Mouse (Mus musculus): ENCODE measurements at regions not wholly inside any gene's neighbourhood (a gene's known extent, or its start where the extent isn't known, plus 50 kb on each side); places are given as distances from the start of the nearest gene placed in this dataset.

- no peak for DNase-seq
Measured at GRCm38 (mm10) chr3:21218936-21219335, 852.0 kb upstream of the Agtr1b start.

GRCm38 (mm10) chr3:21241184-21241583, 835.3 kb upstream of the Tbl1xr1 start:
- DNase-seq = no peak

GRCm38 (mm10) chr3:21256129-21256760, 820.2 kb upstream of the Tbl1xr1 start:
- no peak for DNase-seq

GRCm38 (mm10) chr3:21263317-21263716, 813.1 kb upstream of the Tbl1xr1 start:
- no peak for DNase-seq

- DNase-seq = no peak
Measured at GRCm38 (mm10) chr3:21265491-21265890, 811.0 kb upstream of the Tbl1xr1 start.

- DNase-seq = no peak
Measured at GRCm38 (mm10) chr3:21268429-21269129, 807.9 kb upstream of the Tbl1xr1 start.

GRCm38 (mm10) chr3:21269130-21269440, 807.4 kb upstream of the Tbl1xr1 start:
- DNase-seq = no peak

- no peak for DNase-seq
Measured at GRCm38 (mm10) chr3:21270788-21271187, 805.7 kb upstream of the Tbl1xr1 start.

GRCm38 (mm10) chr3:21272219-21272618, 804.2 kb upstream of the Tbl1xr1 start:
- no peak for DNase-seq

- no peak for DNase-seq
Measured at GRCm38 (mm10) chr3:21292774-21293173, 783.7 kb upstream of the Tbl1xr1 start.

GRCm38 (mm10) chr3:21293308-21293707, 783.1 kb upstream of the Tbl1xr1 start:
- no peak for DNase-seq

GRCm38 (mm10) chr3:21294776-21295175, 781.7 kb upstream of the Tbl1xr1 start:
- DNase-seq = no peak

- no peak for DNase-seq
Measured at GRCm38 (mm10) chr3:21296581-21297110, 779.8 kb upstream of the Tbl1xr1 start.

GRCm38 (mm10) chr3:21325329-21325896, 751.0 kb upstream of the Tbl1xr1 start:
- no peak for DNase-seq

- no peak for DNase-seq
Measured at GRCm38 (mm10) chr3:21341916-21342315, 734.5 kb upstream of the Tbl1xr1 start.

- no peak for DNase-seq
Measured at GRCm38 (mm10) chr3:21343095-21343494, 733.4 kb upstream of the Tbl1xr1 start.

- no peak for DNase-seq
Measured at GRCm38 (mm10) chr3:21349421-21349820, 727.0 kb upstream of the Tbl1xr1 start.

- no peak for DNase-seq
Measured at GRCm38 (mm10) chr3:21356150-21356549, 720.3 kb upstream of the Tbl1xr1 start.

GRCm38 (mm10) chr3:21356831-21357712, 719.4 kb upstream of the Tbl1xr1 start:
- peak in 1 of 2 experiments; percentile 18 for DNase-seq

GRCm38 (mm10) chr3:21358068-21358467, 718.4 kb upstream of the Tbl1xr1 start:
- no peak for DNase-seq

- DNase-seq = no peak
Measured at GRCm38 (mm10) chr3:21361069-21361468, 715.4 kb upstream of the Tbl1xr1 start.

- DNase-seq = peak in 1 of 2 experiments; percentile 18
Measured at GRCm38 (mm10) chr3:21379816-21380215, 696.6 kb upstream of the Tbl1xr1 start.

- no peak for DNase-seq
Measured at GRCm38 (mm10) chr3:21381072-21381471, 695.4 kb upstream of the Tbl1xr1 start.
